Comparison of ENCODE assay signal across 8 mouse cellular contexts in the genomic region with DNA sequence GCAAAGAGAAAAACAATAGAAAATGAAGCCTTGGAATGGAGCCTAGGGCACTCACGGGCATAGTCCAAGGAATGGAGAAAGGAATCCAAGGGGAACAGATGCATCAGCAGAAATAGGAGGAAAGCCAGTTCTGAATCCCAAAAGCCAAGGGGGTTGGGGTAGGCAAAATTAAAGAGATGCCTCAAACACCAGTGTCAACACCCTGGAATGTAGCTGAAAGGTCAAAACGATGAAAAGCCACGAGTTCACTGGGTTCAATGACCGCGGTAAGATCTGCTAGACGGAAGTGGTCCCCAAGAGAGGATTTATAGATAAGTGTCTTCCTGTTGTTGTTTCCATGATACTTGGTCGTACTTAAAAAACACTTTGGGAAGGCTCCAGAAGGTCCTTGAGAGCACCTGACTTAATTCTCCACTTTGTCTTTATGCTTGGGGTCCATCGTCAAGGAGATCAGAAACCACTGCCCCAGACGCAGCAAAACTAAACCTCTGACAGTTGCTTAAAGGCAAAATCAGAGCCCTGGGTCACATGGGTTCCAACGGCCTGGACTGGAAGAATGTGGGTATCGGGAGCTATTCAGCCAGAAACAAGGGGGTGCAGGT. TPM values are rescaled to one million over a fixed set of nuclear protein-coding genes. Genes with fewer than 3 reads are reported as not detected.
A peak's percentile ranks its signal among the peaks of the same experiment; 100 is the strongest.
DNase-seq lines count a peak whose midpoint lies in the region; ATAC-seq and TF ChIP-seq lines count a peak whose summit lies in the region.

No protein-coding gene starts in this region.

- H3K27ac ChIP-seq in forebrain, postnatal 0 days (ENCODE audit: low read depth, low read length), result peak overlapping the region; percentile 89
- peak overlapping the region; percentile 86 for H3K27ac ChIP-seq in kidney, adult 2 months (ENCODE audit: insufficient read depth, low read depth, low read length)
- peak overlapping the region; percentile 90 for H3K27ac ChIP-seq in stomach, embryonic 15.5 days

- H3K9ac ChIP-seq in forebrain, postnatal 0 days, result peak overlapping the region; percentile 90
- H3K9ac ChIP-seq in stomach, embryonic 15.5 days, result peak overlapping the region; percentile 55

- ATAC-seq in forebrain, postnatal 0 days, result no peak
- peak; percentile 12 for ATAC-seq in stomach, embryonic 15.5 days (ENCODE audit: insufficient read depth, low FRiP score, low read depth)

- H3K36me3 ChIP-seq in forebrain, postnatal 0 days (ENCODE audit: insufficient read depth), result peaks cover under 1% of the 10 kb centered on the region
- no peaks in the 10 kb centered on the region for H3K36me3 ChIP-seq in kidney, adult 2 months (ENCODE audit: control insufficient read depth, insufficient read depth, low read length)
- H3K36me3 ChIP-seq in stomach, embryonic 15.5 days, result 0 out of 2 replicates have a peak, but pooled peaks cover 5% of the 10 kb centered on the region

- whole genome bisulfite sequencing in forebrain, postnatal 0 days, result under 1% methylated on average over 11 of the region's 11 CpGs
- under 1% methylated on average over 11 of the region's 11 CpGs for WGBS in kidney, adult 2 months
- under 1% methylated on average over 11 of the region's 11 CpGs for WGBS in stomach, embryonic 15.5 days

- peak overlapping the region; percentile 93 for H3K4me3 ChIP-seq in forebrain, postnatal 0 days (ENCODE audit: low read depth, low read length)
- peak overlapping the region; percentile 72 for H3K4me3 ChIP-seq in kidney, adult 2 months (ENCODE audit: insufficient read depth, low read depth, low read length)
- H3K4me3 ChIP-seq in stomach, embryonic 15.5 days (replicated peaks), result peak overlapping the region; percentile 82

- TF ChIP-seq CTCF in forebrain, postnatal 0 days (IDR thresholded peaks at IDR 0.05; ENCODE audit: low read depth), result no peak
- no peak for TF ChIP-seq CTCF in kidney, adult 2 months (conservative IDR thresholded peaks at IDR 0.05; ENCODE audit: insufficient read depth, insufficient read length, low read depth, low read length)

- H3K4me1 ChIP-seq in forebrain, postnatal 0 days (ENCODE audit: insufficient read depth), result peaks cover 7% of the 10 kb centered on the region
- H3K4me1 ChIP-seq in kidney, adult 2 months (ENCODE audit: control insufficient read depth, insufficient read depth, low read length), result peaks cover 9% of the 10 kb centered on the region
- peaks cover 12% of the 10 kb centered on the region for H3K4me1 ChIP-seq in stomach, embryonic 15.5 days

- peak; percentile 69 for DNase-seq in kidney, adult 11 months
- DNase-seq in kidney, postnatal 4 days, result no peak
- peak; percentile 22 for DNase-seq in c-Kit-negative CD71-positive TER-119-positive erythroid progenitor cells, embryonic 14.5 days (ENCODE audit: low read depth, low spot score)
- DNase-seq in forebrain, postnatal 0 days, result no peak
- peak; percentile 86 for DNase-seq in kidney, adult 2 months
- peak; percentile 29 for DNase-seq in lung, postnatal 10 days
- DNase-seq in urinary bladder, adult 18-20 months (ENCODE audit: low spot score in 2 of 2), result no peak

- H3K27me3 ChIP-seq in forebrain, postnatal 0 days (ENCODE audit: insufficient read depth, low read length), result peaks cover 4% of the 10 kb centered on the region
- H3K27me3 ChIP-seq in kidney, adult 2 months (replicated peaks; ENCODE audit: control insufficient read depth, insufficient read depth, low read length), result no peaks in the 10 kb centered on the region
- H3K27me3 ChIP-seq in stomach, embryonic 15.5 days (replicated peaks), result no peaks in the 10 kb centered on the region

- no peaks in the 10 kb centered on the region for H3K9me3 ChIP-seq in forebrain, postnatal 0 days (ENCODE audit: low read length)
- H3K9me3 ChIP-seq in stomach, embryonic 15.5 days, result no peaks in the 10 kb centered on the region

- peak overlapping the region; percentile 69 for H3K4me2 ChIP-seq in forebrain, postnatal 0 days (ENCODE audit: low read depth)
- peak overlapping the region; percentile 77 for H3K4me2 ChIP-seq in stomach, embryonic 15.5 days

- TF ChIP-seq POLR2A in kidney, adult 2 months (IDR thresholded peaks at IDR 0.05; ENCODE audit: low read depth, low read length), result no peak

RNA-seq across cellular contexts. Expression of gene Gmfb, which starts 0.7 kb away (rescaled TPM):
- total RNA-seq in forebrain, postnatal 0 days (2014; rRNA removed), result 158 and 240 TPM in 2 replicates
- polyA plus RNA-seq in forebrain, postnatal 0 days (2015; fragmentation: Nextera tagmentation; extraction: Ambion mirVana), result 90.8 and 113 TPM in 2 replicates
- polyA plus RNA-seq in kidney, adult 2 months (2012; rRNA removed), result 14.4 and 20.7 TPM in 2 replicates
- polyA plus RNA-seq in stomach, embryonic 15.5 days (2015; fragmentation: Nextera tagmentation; extraction: Ambion mirVana), result 48.5 and 51.3 TPM in 2 replicates

RNA-seq across cellular contexts. Expression of gene Cgrrf1, which starts 10.6 kb away (rescaled TPM):
- total RNA-seq in forebrain, postnatal 0 days (2014; rRNA removed), result 10.5 and 15.6 TPM in 2 replicates
- polyA plus RNA-seq in forebrain, postnatal 0 days (2015; fragmentation: Nextera tagmentation; extraction: Ambion mirVana), result 14.1 and 16.0 TPM in 2 replicates
- polyA plus RNA-seq in kidney, adult 2 months (2012; rRNA removed), result 33.0 and 35.9 TPM in 2 replicates
- polyA plus RNA-seq in stomach, embryonic 15.5 days (2015; fragmentation: Nextera tagmentation; extraction: Ambion mirVana), result 22.6 and 27.3 TPM in 2 replicates

RNA-seq across cellular contexts. Expression of gene Cnih1, which starts 33.2 kb away (rescaled TPM):
- total RNA-seq in forebrain, postnatal 0 days (2014; rRNA removed), result 94.9 and 101 TPM in 2 replicates
- 167 and 182 TPM in 2 replicates for polyA plus RNA-seq in forebrain, postnatal 0 days (2015; fragmentation: Nextera tagmentation; extraction: Ambion mirVana)
- polyA plus RNA-seq in kidney, adult 2 months (2012; rRNA removed), result 66.1 and 71.4 TPM in 2 replicates
- polyA plus RNA-seq in stomach, embryonic 15.5 days (2015; fragmentation: Nextera tagmentation; extraction: Ambion mirVana), result 186 and 187 TPM in 2 replicates

Comparison
In these comparisons a context has a peak if more than half of its experiments do, and no peak if none do; other contexts are left out.
1. DNase-seq: peak in kidney, adult 11 months (single experiment), c-Kit-negative CD71-positive TER-119-positive erythroid progenitor cells, embryonic 14.5 days (single experiment), kidney, adult 2 months (single experiment) and lung, postnatal 10 days (single experiment); none in kidney, postnatal 4 days (0 of 2), forebrain, postnatal 0 days (single experiment) and urinary bladder, adult 18-20 months (0 of 2).
2. Peak in every context shown above with its lines, with median percentiles within 50 percentile points of each other: H3K27ac ChIP-seq and H3K4me3 ChIP-seq.